Mouse (Mus musculus) kidney, adult 2 months (tissue): ENCODE measurements around the gene Dusp15.

Experiments
- CTCF ChIP-seq: fragments of 200-500 bp; conservative IDR thresholded peaks from 2 replicates; pipeline ENCODE4 v1.5.1; 2011; ENCODE audit warnings: low read depth, mild to moderate bottlenecking, control low read depth, low read length, moderate library complexity, mixed read lengths; ENCODE audit not compliant: insufficient read depth, insufficient read length
- POLR2A ChIP-seq: fragments of 200-500 bp; IDR thresholded peaks from one replicate; pipeline ENCODE4 v1.6.1; 2011; ENCODE audit warnings: low read depth, low read length, control low read depth

DNA sequence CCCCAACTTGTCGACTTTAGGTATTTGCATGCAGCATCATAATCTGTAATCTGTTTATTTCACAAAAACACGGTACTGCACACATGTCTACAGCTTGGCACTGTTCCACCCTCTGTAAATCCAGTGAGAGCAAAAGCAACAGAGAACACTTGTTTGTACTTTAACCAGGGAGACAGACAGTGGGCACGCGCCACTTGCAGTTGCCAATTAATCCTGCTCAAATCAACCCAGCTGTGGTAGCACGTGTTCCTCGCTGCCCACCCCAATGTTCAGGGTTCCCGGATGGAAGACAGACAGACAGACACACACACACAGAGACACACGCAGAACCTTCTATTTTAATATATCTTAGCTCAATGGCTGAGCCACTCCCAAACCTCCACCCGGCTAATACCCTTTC, 55.7 kb downstream of the Dusp15 start:
- no peak for TF ChIP-seq CTCF
- no peak for TF ChIP-seq POLR2A
